Mouse (Mus musculus) limb, embryonic 11.5 days (tissue): ENCODE measurements around the gene Olfr203. TPM values are rescaled to one million over a fixed set of nuclear protein-coding genes. Genes with fewer than 3 reads are reported as not detected.
"Not testable (repeated sequence)": the region's sequence is repeated elsewhere in the genome, so short reads cannot be mapped to it uniquely, and the experiment has no call there.

Experiments used
- ATAC-seq: fragments of 200-750 bp; cut with Nextera tagmentation; 2 replicates; pipeline ENCODE4 v1.8.0; 2017; ENCODE audit warnings: low read depth; ENCODE audit not compliant: insufficient number of reproducible peaks, low FRiP score, low TSS enrichment
- DNase-seq: peaks from one replicate; pipeline ENCODE4 v3.0.0-alpha.2; 2015; ENCODE audit warnings: low spot score
- H3K27ac ChIP-seq: fragments of 300-500 bp; sonication (generic); replicated peaks from 2 replicates; pipeline ENCODE4 v1.5.1; 2014; ENCODE audit warnings: low read depth, mild to moderate bottlenecking, low read length
- H3K27me3 ChIP-seq: fragments of 300-500 bp; sonication (generic); 2 replicates; pipeline ENCODE4 v1.6.1; 2014; ENCODE audit warnings: mild to moderate bottlenecking, low read length, mixed read lengths; ENCODE audit not compliant: control insufficient read depth, insufficient read depth
- H3K36me3 ChIP-seq: fragments of 300-500 bp; sonication (generic); 2 replicates; pipeline ENCODE4 v1.6.1; 2014; ENCODE audit warnings: mild to moderate bottlenecking, low read length, moderate library complexity, mixed read lengths; ENCODE audit not compliant: control insufficient read depth, insufficient read depth
- H3K4me1 ChIP-seq: fragments of 300-500 bp; sonication (generic); 2 replicates; pipeline ENCODE4 v1.6.1; 2014; ENCODE audit warnings: low read length, mixed read lengths; ENCODE audit not compliant: control insufficient read depth, insufficient read depth
- H3K4me2 ChIP-seq: fragments of 300-500 bp; sonication (generic); 2 replicates; pipeline ENCODE4 v1.6.1; 2014; ENCODE audit warnings: low read depth, mild to moderate bottlenecking, moderate library complexity; ENCODE audit not compliant: severe bottlenecking
- H3K4me3 ChIP-seq: fragments of 300-500 bp; sonication (generic); 2 replicates; pipeline ENCODE4 v1.5.1; 2014; ENCODE audit warnings: low read depth, low read length
- H3K9ac ChIP-seq: fragments of 300-500 bp; sonication (generic); 2 replicates; pipeline ENCODE4 v1.6.1; 2014; ENCODE audit warnings: mild to moderate bottlenecking, low read length
- H3K9me3 ChIP-seq: fragments of 300-500 bp; sonication (generic); 2 replicates; pipeline ENCODE4 v1.6.1; 2016; ENCODE audit warnings: low read length; ENCODE audit not compliant: control insufficient read depth
- WGBS: fragments of 180-500 bp; shearing (Covaris S2); extraction: QIAGEN DNeasy Blood & Tissue Kit; methylation state at CpG from one replicate; pipeline ENCODE4 v1.1.7; 2014; 5-methylcytosine and 5-hydroxymethylcytosine counted together
- polyA plus RNA-seq: library from polyadenylated mRNA; unstranded; fragments of >200 nt; fragmentation: Nextera tagmentation; extraction: Ambion mirVana; gene quantifications from 2 replicates; pipeline ENCODE4 v1.2.1, GENCODE M21; 2014

Olfr203 gene
- polyA plus RNA-seq, 1 experiment from 2014 or later: not detected

DNA sequence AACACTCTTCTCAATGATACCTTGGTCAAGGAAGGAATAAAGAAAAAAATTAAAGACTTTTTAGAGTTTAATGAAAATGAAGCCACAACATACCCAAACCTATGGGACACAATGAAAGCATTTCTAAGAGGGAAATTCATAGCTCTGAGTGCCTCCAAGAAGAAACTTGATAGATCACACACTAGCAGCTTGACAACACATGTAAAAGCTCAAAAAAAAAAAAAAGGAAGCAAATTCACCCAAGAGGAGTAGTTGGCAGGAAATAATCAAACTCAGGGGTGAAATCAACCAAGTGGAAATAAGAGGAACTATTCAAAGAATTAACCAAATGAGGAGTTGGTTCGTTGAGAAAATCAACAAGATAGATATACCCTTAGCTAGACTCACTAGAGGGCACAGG is 24.6 kb downstream of the Olfr203 start:
- not testable (repeated sequence) for H3K4me2 ChIP-seq, DNase-seq, H3K4me1 ChIP-seq, ATAC-seq, H3K9ac ChIP-seq, H3K36me3 ChIP-seq, H3K9me3 ChIP-seq, H3K4me3 ChIP-seq, H3K27me3 ChIP-seq, H3K27ac ChIP-seq
- 69% methylated on average over 1 of the region's 1 CpGs for WGBS

DNA sequence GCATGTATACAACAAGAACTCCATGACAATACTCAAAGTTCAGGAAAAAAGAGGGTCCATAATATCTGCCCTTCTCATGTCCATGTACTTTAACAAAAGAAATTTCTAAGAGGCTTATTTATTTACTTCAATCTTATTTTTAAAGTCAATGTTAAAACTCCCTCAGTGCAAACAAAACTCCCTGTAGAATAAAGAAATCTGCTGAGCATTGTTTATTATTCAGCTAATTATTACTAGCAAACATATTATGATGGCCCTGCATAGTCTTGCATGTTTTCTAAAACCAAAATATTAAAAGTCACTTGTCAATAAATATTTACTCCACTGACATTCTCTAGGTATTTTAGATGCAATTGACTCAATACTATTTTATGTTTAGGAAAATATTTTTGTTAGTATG is 32.4 kb downstream of the Olfr203 start, which contains the start of gene Olfr205:
Gene Olfr205, minus strand, starts transcription at position 101 of the 400 bp plus-strand sequence.
- Histone ChIP-seq H3K9ac (no peak within 1 kb of the TSS), H3K36me3 (no peaks in the 10 kb centered on the region), H3K27me3 (no peaks in the 10 kb centered on the region), H3K9me3 (no peaks in the 10 kb centered on the region), H3K4me1 (no peaks in the 10 kb centered on the region), H3K4me3 (no peak within 1 kb of the TSS), H3K27ac (no peak within 1 kb of the TSS), H3K4me2 (no peak within 1 kb of the TSS)
- ATAC-seq (no peak), DNase-seq (no peak)

DNA sequence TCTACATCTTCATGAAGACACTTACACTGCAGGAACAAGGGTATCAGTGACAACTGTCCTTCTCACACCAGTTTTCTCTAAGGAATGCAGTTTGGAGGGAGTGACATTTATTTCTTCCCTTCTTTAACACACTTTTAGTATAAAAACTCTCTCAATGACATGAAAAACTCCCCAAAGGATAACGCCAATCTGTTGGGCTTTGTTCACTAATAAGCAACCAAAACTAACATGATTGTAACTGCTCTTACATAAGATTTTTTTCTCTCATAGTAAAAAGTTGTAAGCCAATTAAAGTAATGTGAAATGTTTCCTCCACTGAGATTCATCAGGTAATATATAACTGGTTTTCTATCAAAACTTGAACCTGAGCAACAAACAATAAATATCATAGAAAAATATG is 50.5 kb downstream of the Olfr203 start, which contains the start of gene Olfr206:
Gene Olfr206, minus strand, starts transcription at position 101 of the 400 bp plus-strand sequence.
- no peak for DNase-seq
- Histone ChIP-seq H3K4me1 (no peaks in the 10 kb centered on the region), H3K27ac (no peak within 1 kb of the TSS), H3K27me3 (no peaks in the 10 kb centered on the region), H3K9me3 (no peaks in the 10 kb centered on the region), H3K4me2 (no peak within 1 kb of the TSS), H3K4me3 (no peak within 1 kb of the TSS), H3K36me3 (no peaks in the 10 kb centered on the region), H3K9ac (no peak within 1 kb of the TSS)
- 87% methylated on average over 1 of the region's 1 CpGs for WGBS
- ATAC-seq: no peak

Other genes with a start within 250 kb of the Olfr203 start
- gene Olfr190, start 220.9 kb upstream of the Olfr203 start, polyA plus RNA-seq: not detected in 2 replicates
- gene Olfr191, start 209.1 kb upstream of the Olfr203 start, polyA plus RNA-seq: not detected in 2 replicates
- not detected in 2 replicates for gene Olfr193, start 187.0 kb upstream of the Olfr203 start, polyA plus RNA-seq
- not detected in 2 replicates for gene Olfr194, start 177.8 kb upstream of the Olfr203 start, polyA plus RNA-seq
- not detected in 2 replicates for gene Olfr195, start 151.8 kb upstream of the Olfr203 start, polyA plus RNA-seq
- not detected in 2 replicates for gene Olfr196, start 128.4 kb upstream of the Olfr203 start, polyA plus RNA-seq
- gene Olfr198, start 95.3 kb upstream of the Olfr203 start, polyA plus RNA-seq: not detected in 2 replicates
- not detected in 2 replicates for gene Olfr199, start 79.1 kb upstream of the Olfr203 start, polyA plus RNA-seq
- gene Olfr201, start 26.2 kb upstream of the Olfr203 start, polyA plus RNA-seq: not detected in 2 replicates
- gene Olfr202, start 12.1 kb upstream of the Olfr203 start, polyA plus RNA-seq: not detected in 2 replicates
- not detected in 2 replicates for gene Olfr204, start 19.4 kb downstream of the Olfr203 start, polyA plus RNA-seq
- not detected in 2 replicates for gene Olfr205, start 32.3 kb downstream of the Olfr203 start, polyA plus RNA-seq
- not detected in 2 replicates for gene Olfr206, start 50.4 kb downstream of the Olfr203 start, polyA plus RNA-seq
- gene Olfr209, start 65.1 kb downstream of the Olfr203 start, polyA plus RNA-seq: not detected in 2 replicates
- gene Gabrr3, start 108.5 kb downstream of the Olfr203 start, polyA plus RNA-seq: 0.07 and 0.12 TPM in 2 replicates
- gene Riox2, start 172.9 kb downstream of the Olfr203 start, polyA plus RNA-seq: 31.2 and 34.9 TPM in 2 replicates